Mouse (Mus musculus) heart, embryonic 11.5 days (tissue): ENCODE measurements around the gene Cnppd1. TPM values are rescaled to one million over a fixed set of nuclear protein-coding genes. Genes with fewer than 3 reads are reported as not detected.

Source experiments
- ATAC-seq: fragments of 200-750 bp; cut with Nextera tagmentation; replicated peaks from 2 replicates; pipeline ENCODE4 v1.8.0; 2017; ENCODE audit warnings: moderate library complexity; ENCODE audit not compliant: insufficient number of reproducible peaks, low FRiP score, low TSS enrichment
- H3K27ac ChIP-seq: fragments of 300-500 bp; sonication (generic); 2 replicates; pipeline ENCODE4 v1.5.1; 2014; ENCODE audit warnings: mild to moderate bottlenecking, low read depth, low read length
- H3K27me3 ChIP-seq: fragments of 300-500 bp; sonication (generic); 2 replicates; pipeline ENCODE4 v1.6.1; 2014; ENCODE audit warnings: mild to moderate bottlenecking, low read length, mixed read lengths; ENCODE audit not compliant: control insufficient read depth, insufficient read depth
- H3K36me3 ChIP-seq: fragments of 300-500 bp; sonication (generic); 2 replicates; pipeline ENCODE4 v1.6.1; 2014; ENCODE audit warnings: mild to moderate bottlenecking, low read length, moderate library complexity, mixed read lengths; ENCODE audit not compliant: control insufficient read depth, insufficient read depth
- H3K4me1 ChIP-seq: fragments of 300-500 bp; sonication (generic); 2 replicates; pipeline ENCODE4 v1.6.1; 2014; ENCODE audit warnings: low read length; ENCODE audit not compliant: control insufficient read depth, insufficient read depth
- H3K4me2 ChIP-seq: fragments of 300-500 bp; sonication (generic); 2 replicates; pipeline ENCODE4 v1.6.1; 2014; ENCODE audit warnings: mild to moderate bottlenecking, moderate library complexity
- H3K4me3 ChIP-seq: fragments of 300-500 bp; sonication (generic); 2 replicates; pipeline ENCODE4 v1.5.1; 2014; ENCODE audit warnings: low read depth, low read length
- H3K9ac ChIP-seq: fragments of 300-500 bp; sonication (generic); 2 replicates; pipeline ENCODE4 v1.6.1; 2014; ENCODE audit warnings: mild to moderate bottlenecking, low read depth, low read length, moderate library complexity
- H3K9me3 ChIP-seq: fragments of 300-500 bp; sonication (generic); replicated peaks from 2 replicates; pipeline ENCODE4 v1.6.1; 2016; ENCODE audit warnings: low read length; ENCODE audit not compliant: control insufficient read depth
- WGBS: fragments of 180-500 bp; shearing (Covaris S2); extraction: QIAGEN DNeasy Blood & Tissue Kit; methylation state at CpG from one replicate; pipeline ENCODE4 v1.1.7; 2014; ENCODE audit not compliant: insufficient replicate concordance; 5-methylcytosine and 5-hydroxymethylcytosine counted together
- polyA plus RNA-seq: library from polyadenylated mRNA; unstranded; fragments of >200 nt; fragmentation: Nextera tagmentation; extraction: Ambion mirVana; gene quantifications from 2 replicates; pipeline ENCODE4 v1.2.1, GENCODE M21; 2014

The Cnppd1 gene
- polyA plus RNA-seq: 31.6 and 31.8 TPM in 2 replicates

- peak within 1 kb of the TSS; percentile 97 for H3K27ac ChIP-seq
- H3K9me3 ChIP-seq: no peaks in the 10 kb centered on the region
- peak within 1 kb of the TSS; percentile 96 for H3K9ac ChIP-seq
- H3K36me3 ChIP-seq: peaks cover 34% of the 10 kb centered on the region
- H3K4me1 ChIP-seq: peaks cover 10% of the 10 kb centered on the region; the same call in 1 of the 2 replicates
- no peaks in the 10 kb centered on the region for H3K27me3 ChIP-seq
- peak; percentile 87 for ATAC-seq
- H3K4me3 ChIP-seq: peak within 1 kb of the TSS; percentile 89
- under 1% methylated on average over 85 of the region's 91 CpGs for WGBS
- peak within 1 kb of the TSS; percentile 87 for H3K4me2 ChIP-seq
These were observed at the start of gene Cnppd1, which contains the start of gene Retreg2 for GRCm38 (mm10) chr1:75142301-75143261. TSS of gene Cnppd1 (minus strand) at chr1:75142711. TSS of gene Retreg2 (plus strand) at chr1:75142778.

- ATAC-seq: peak; percentile 98
These were observed 49.3 kb upstream of the Cnppd1 start, which contains the start of the genes Ankzf1 and Atg9a for GRCm38 (mm10) chr1:75191622-75192402. TSS of gene Ankzf1 (plus strand) at chr1:75192151. TSS of gene Atg9a (minus strand) at chr1:75192196.

GRCm38 (mm10) chr1:75191258-75191621 is 48.7 kb upstream of the Cnppd1 start:
- Histone ChIP-seq H3K27ac (peak overlapping the region; percentile 90), H3K4me1 (peaks cover 12% of the 10 kb centered on the region), H3K4me2 (peak overlapping the region; percentile 86), H3K36me3 (peaks cover 10% of the 10 kb centered on the region), H3K4me3 (peak overlapping the region; percentile 69), H3K9ac (peak overlapping the region; percentile 86), H3K9me3 (no peaks in the 10 kb centered on the region), H3K27me3 (no peaks in the 10 kb centered on the region)
- ATAC-seq: peak; percentile 7
- 43% methylated on average over 5 of the region's 5 CpGs for WGBS

More at GRCm38 (mm10) chr1:75191622-75192402, 49.3 kb upstream of the Cnppd1 start, which contains the start of the genes Ankzf1 and Atg9a:
- H3K9ac ChIP-seq: peak within 1 kb of the TSS; percentile 86
- H3K9me3 ChIP-seq: no peaks in the 10 kb centered on the region
- H3K27ac ChIP-seq: peak within 1 kb of the TSS; percentile 90
- peaks cover 12% of the 10 kb centered on the region for H3K4me1 ChIP-seq
- peaks cover 10% of the 10 kb centered on the region for H3K36me3 ChIP-seq
- peak within 1 kb of the TSS; percentile 86 for H3K4me2 ChIP-seq
- H3K4me3 ChIP-seq: peak within 1 kb of the TSS; percentile 69
- WGBS: under 1% methylated on average over 56 of the region's 56 CpGs
- H3K27me3 ChIP-seq: no peaks in the 10 kb centered on the region

- 41% methylated on average over 2 of the region's 2 CpGs for WGBS
- Histone ChIP-seq H3K4me2 (peak overlapping the region; percentile 86), H3K9me3 (no peaks in the 10 kb centered on the region), H3K4me1 (peaks cover 12% of the 10 kb centered on the region), H3K9ac (peak overlapping the region; percentile 86; the same call in 1 of the 2 replicates), H3K4me3 (peak overlapping the region; percentile 69; the same call in 1 of the 2 replicates), H3K36me3 (peaks cover 13% of the 10 kb centered on the region), H3K27ac (no peak overlapping the region), H3K27me3 (no peaks in the 10 kb centered on the region)
- no peak for ATAC-seq
These were observed 48.1 kb upstream of the Cnppd1 start for GRCm38 (mm10) chr1:75190577-75190976.

GRCm38 (mm10) chr1:75187914-75188483 is 45.5 kb upstream of the Cnppd1 start:
- Histone ChIP-seq H3K9me3 (no peaks in the 10 kb centered on the region), H3K27ac (no peak overlapping the region), H3K36me3 (peaks cover 22% of the 10 kb centered on the region), H3K4me1 (peaks cover 7% of the 10 kb centered on the region; the same call in 1 of the 2 replicates), H3K4me3 (no peak overlapping the region), H3K9ac (no peak overlapping the region), H3K27me3 (no peaks in the 10 kb centered on the region), H3K4me2 (no peak overlapping the region)
- ATAC-seq: no peak
- 66% methylated on average over 2 of the region's 2 CpGs for WGBS

- Histone ChIP-seq H3K4me3 (no peak overlapping the region), H3K9ac (no peak overlapping the region), H3K4me2 (no peak overlapping the region), H3K4me1 (peaks cover 6% of the 10 kb centered on the region; the same call in 1 of the 2 replicates), H3K9me3 (no peaks in the 10 kb centered on the region), H3K27ac (no peak overlapping the region), H3K27me3 (no peaks in the 10 kb centered on the region), H3K36me3 (peaks cover 30% of the 10 kb centered on the region)
- ATAC-seq: no peak
These were observed 44.6 kb upstream of the Cnppd1 start for GRCm38 (mm10) chr1:75187126-75187525.

GRCm38 (mm10) chr1:75185495-75185894 is 43.0 kb upstream of the Cnppd1 start:
- no peak for ATAC-seq
- H3K27me3 ChIP-seq: no peaks in the 10 kb centered on the region
- H3K4me1 ChIP-seq: peaks cover 5% of the 10 kb centered on the region; the same call in 1 of the 2 replicates
- peaks cover 30% of the 10 kb centered on the region for H3K36me3 ChIP-seq
- no peak overlapping the region for H3K4me3 ChIP-seq
- H3K27ac ChIP-seq: no peak overlapping the region
- WGBS: 90% methylated on average over 11 of the region's 11 CpGs
- no peak overlapping the region for H3K9ac ChIP-seq
- no peaks in the 10 kb centered on the region for H3K9me3 ChIP-seq
- no peak overlapping the region for H3K4me2 ChIP-seq

GRCm38 (mm10) chr1:75182160-75182559 is 39.6 kb upstream of the Cnppd1 start:
- no peak overlapping the region for H3K27ac ChIP-seq
- no peak for ATAC-seq
- H3K9me3 ChIP-seq: no peaks in the 10 kb centered on the region
- no peak overlapping the region for H3K4me3 ChIP-seq
- peaks cover 12% of the 10 kb centered on the region; the same call in 1 of the 2 replicates for H3K4me1 ChIP-seq
- H3K9ac ChIP-seq: no peak overlapping the region
- H3K36me3 ChIP-seq: peaks cover 30% of the 10 kb centered on the region
- H3K4me2 ChIP-seq: no peak overlapping the region
- H3K27me3 ChIP-seq: no peaks in the 10 kb centered on the region
- 70% methylated on average over 4 of the region's 4 CpGs for WGBS
